Comparison of ENCODE assay signal across 11 mouse cellular contexts in the genomic region with DNA sequence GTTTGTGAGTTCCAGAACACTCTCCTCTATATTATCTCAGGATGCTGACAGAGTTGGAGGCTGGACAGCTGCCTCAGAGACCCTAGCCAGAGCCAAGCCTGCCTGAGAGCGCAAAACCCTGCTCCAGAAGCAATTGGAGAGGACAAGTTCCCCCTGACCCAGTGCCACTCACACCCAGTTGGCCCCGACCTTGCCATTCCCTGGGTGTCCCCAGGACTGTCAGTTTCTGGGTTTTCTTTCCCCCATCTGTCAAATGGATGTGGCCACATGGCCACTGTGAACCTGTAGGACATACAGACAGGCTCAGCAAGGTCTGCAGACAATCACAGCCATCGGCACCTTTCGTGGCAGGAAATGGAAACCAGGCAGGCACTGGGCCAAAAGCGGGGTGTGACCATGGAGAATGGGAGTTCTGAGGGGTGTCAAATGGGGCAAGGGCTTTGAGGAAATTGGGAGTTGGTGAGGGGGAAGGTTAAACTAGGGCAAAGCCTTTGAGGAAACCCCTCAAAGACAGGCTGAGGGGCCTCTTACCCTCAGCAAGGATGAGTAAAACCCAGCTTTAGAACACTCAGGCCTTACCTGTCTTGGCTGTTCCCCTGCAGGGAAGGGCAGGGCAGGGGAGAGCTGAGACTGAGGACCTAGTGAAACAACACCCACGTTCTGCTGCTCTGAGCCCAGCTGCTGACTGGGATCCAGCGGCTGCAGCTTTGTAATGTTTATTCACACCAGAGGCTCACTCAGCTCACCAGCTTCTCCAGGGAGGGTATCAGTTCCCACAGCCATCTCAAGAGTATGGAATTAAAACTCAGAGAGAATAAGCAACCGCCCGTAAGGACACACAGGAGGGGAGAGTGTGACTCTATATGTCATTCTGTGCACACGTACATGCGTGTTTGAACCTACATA. TPM values are rescaled to one million over a fixed set of nuclear protein-coding genes. Genes with fewer than 3 reads are reported as not detected.
DNase-seq lines count a peak whose midpoint lies in the region; ATAC-seq and TF ChIP-seq lines count a peak whose summit lies in the region.
"Had no signal": no experiment of that assay in that cellular context is flagged by ENCODE, and none has a peak within 500 bp of the region (broad histone marks: within the 10 kb centered on the region; RNA-seq: fewer than 3 reads in every experiment).

No protein-coding gene starts in this region.

- 56% methylated on average over 11 of the region's 11 CpGs for WGBS in forebrain, embryonic 10.5 days
- 63% methylated on average over 11 of the region's 11 CpGs for WGBS in forebrain, embryonic 11.5 days
- 55% methylated on average over 11 of the region's 11 CpGs for WGBS in midbrain, embryonic 10.5 days
- WGBS in midbrain, embryonic 11.5 days, result 56% methylated on average over 11 of the region's 11 CpGs
- WGBS in embryonic facial prominence, embryonic 14.5 days, result 42% methylated on average over 11 of the region's 11 CpGs
- WGBS in neural tube, embryonic 15.5 days, result 39% methylated on average over 11 of the region's 11 CpGs
- 50% methylated on average over 11 of the region's 11 CpGs for WGBS in liver, postnatal 0 days (ENCODE audit: insufficient replicate concordance)

- H3K4me3 ChIP-seq in forebrain, embryonic 10.5 days, result no peak overlapping the region
- no peak overlapping the region for H3K4me3 ChIP-seq in forebrain, embryonic 11.5 days (ENCODE audit: low read depth, low read length)
- H3K4me3 ChIP-seq in midbrain, embryonic 10.5 days, result peak overlapping the region; percentile 99
- no peak overlapping the region for H3K4me3 ChIP-seq in midbrain, embryonic 11.5 days (ENCODE audit: low read depth, low read length)
- no peak overlapping the region for H3K4me3 ChIP-seq in embryonic facial prominence, embryonic 14.5 days (ENCODE audit: low read depth, low read length)
- H3K4me3 ChIP-seq in neural tube, embryonic 15.5 days (replicated peaks), result no peak overlapping the region
- no peak overlapping the region for H3K4me3 ChIP-seq in liver, postnatal 0 days (ENCODE audit: low read depth, low read length)
- H3K4me3 ChIP-seq: heart, adult 2 months had no signal

- peaks cover 17% of the 10 kb centered on the region for H3K27me3 ChIP-seq in forebrain, embryonic 10.5 days (ENCODE audit: poor library complexity, severe bottlenecking)
- no peaks in the 10 kb centered on the region; the same call in 1 of the 2 replicates for H3K27me3 ChIP-seq in forebrain, embryonic 11.5 days (ENCODE audit: control insufficient read depth, insufficient read depth, low read length)
- peaks cover 4% of the 10 kb centered on the region; the same call in 1 of the 2 replicates for H3K27me3 ChIP-seq in midbrain, embryonic 10.5 days (ENCODE audit: low read depth, poor library complexity, severe bottlenecking)
- H3K27me3 ChIP-seq in midbrain, embryonic 11.5 days (ENCODE audit: control insufficient read depth, insufficient read depth, low read length), result no peaks in the 10 kb centered on the region
- no peaks in the 10 kb centered on the region for H3K27me3 ChIP-seq in embryonic facial prominence, embryonic 14.5 days (replicated peaks; ENCODE audit: control insufficient read depth, insufficient read depth, low read length)
- H3K27me3 ChIP-seq in neural tube, embryonic 15.5 days (replicated peaks), result no peaks in the 10 kb centered on the region
- H3K27me3 ChIP-seq in liver, postnatal 0 days (ENCODE audit: insufficient read depth, low read length), result peaks cover 30% of the 10 kb centered on the region

- ATAC-seq in forebrain, embryonic 11.5 days (replicated peaks; ENCODE audit: low FRiP score), result no peak
- no peak for ATAC-seq in midbrain, embryonic 11.5 days (ENCODE audit: low FRiP score)
- ATAC-seq in embryonic facial prominence, embryonic 14.5 days (ENCODE audit: low read depth), result peak; percentile 27; the same call in 1 of the 2 replicates
- ATAC-seq in neural tube, embryonic 15.5 days (ENCODE audit: low FRiP score), result no peak
- no peak for ATAC-seq in megakaryocyte, adult 5-6 weeks (ENCODE audit: poor library complexity, severe bottlenecking)
- ATAC-seq in liver, postnatal 0 days, result no peak
- ATAC-seq: CD4-positive, CD25-positive, alpha-beta regulatory T cell, adult 4 months had no signal

- no peaks in the 10 kb centered on the region for H3K9me3 ChIP-seq in forebrain, embryonic 10.5 days
- H3K9me3 ChIP-seq in forebrain, embryonic 11.5 days (ENCODE audit: control insufficient read depth, low read length), result no peaks in the 10 kb centered on the region
- no peaks in the 10 kb centered on the region for H3K9me3 ChIP-seq in midbrain, embryonic 10.5 days (replicated peaks)
- no peaks in the 10 kb centered on the region for H3K9me3 ChIP-seq in midbrain, embryonic 11.5 days (ENCODE audit: control insufficient read depth, low read length)
- no peaks in the 10 kb centered on the region for H3K9me3 ChIP-seq in embryonic facial prominence, embryonic 14.5 days (ENCODE audit: control insufficient read depth, low read length)
- H3K9me3 ChIP-seq in neural tube, embryonic 15.5 days (replicated peaks), result no peaks in the 10 kb centered on the region
- no peaks in the 10 kb centered on the region for H3K9me3 ChIP-seq in liver, postnatal 0 days (ENCODE audit: low read length)

- DNase-seq in forebrain, embryonic 10.5 days (ENCODE audit: extremely low spot score, low spot score), result no peak
- no peak for DNase-seq in forebrain, embryonic 11.5 days (ENCODE audit: low spot score)
- no peak for DNase-seq in midbrain, embryonic 10.5 days (ENCODE audit: low spot score)
- DNase-seq in midbrain, embryonic 11.5 days (ENCODE audit: low spot score, missing footprints), result no peak
- DNase-seq in embryonic facial prominence, embryonic 14.5 days (ENCODE audit: low spot score), result peak; percentile 41
- no peak for DNase-seq in liver, postnatal 0 days
- DNase-seq: heart, adult 2 months; heart, postnatal 4 days had no signal

- H3K9ac ChIP-seq in forebrain, embryonic 11.5 days (ENCODE audit: low read length), result no peak overlapping the region
- H3K9ac ChIP-seq in midbrain, embryonic 11.5 days (ENCODE audit: low read length), result no peak overlapping the region
- no peak overlapping the region for H3K9ac ChIP-seq in embryonic facial prominence, embryonic 14.5 days (ENCODE audit: low read depth, low read length)
- no peak overlapping the region for H3K9ac ChIP-seq in neural tube, embryonic 15.5 days (replicated peaks)
- H3K9ac ChIP-seq in liver, postnatal 0 days (replicated peaks), result no peak overlapping the region

- H3K36me3 ChIP-seq in forebrain, embryonic 10.5 days (replicated peaks), result peaks cover 48% of the 10 kb centered on the region
- H3K36me3 ChIP-seq in forebrain, embryonic 11.5 days (ENCODE audit: control insufficient read depth, insufficient read depth, low read length), result no peaks in the 10 kb centered on the region
- peaks cover 62% of the 10 kb centered on the region for H3K36me3 ChIP-seq in midbrain, embryonic 10.5 days
- no peaks in the 10 kb centered on the region; the same call in 1 of the 2 replicates for H3K36me3 ChIP-seq in midbrain, embryonic 11.5 days (ENCODE audit: control insufficient read depth, insufficient read depth, low read length)
- H3K36me3 ChIP-seq in embryonic facial prominence, embryonic 14.5 days (ENCODE audit: control insufficient read depth, insufficient read depth, low read length), result peaks cover 7% of the 10 kb centered on the region; the same call in 1 of the 2 replicates
- H3K36me3 ChIP-seq in neural tube, embryonic 15.5 days, result no peaks in the 10 kb centered on the region
- H3K36me3 ChIP-seq in liver, postnatal 0 days (replicated peaks; ENCODE audit: insufficient read depth, low read length), result no peaks in the 10 kb centered on the region

- H3K27ac ChIP-seq in forebrain, embryonic 10.5 days, result peak overlapping the region; percentile 54
- H3K27ac ChIP-seq in forebrain, embryonic 11.5 days (ENCODE audit: low read depth, low read length), result no peak overlapping the region
- H3K27ac ChIP-seq in midbrain, embryonic 10.5 days (replicated peaks), result peak overlapping the region; percentile 74
- no peak overlapping the region for H3K27ac ChIP-seq in midbrain, embryonic 11.5 days (ENCODE audit: low read depth, low read length)
- H3K27ac ChIP-seq in embryonic facial prominence, embryonic 14.5 days (replicated peaks; ENCODE audit: low read depth, low read length), result no peak overlapping the region
- H3K27ac ChIP-seq in neural tube, embryonic 15.5 days (replicated peaks), result peak overlapping the region; percentile 23; the same call in 1 of the 2 replicates
- no peak overlapping the region for H3K27ac ChIP-seq in liver, postnatal 0 days (ENCODE audit: low read depth)
- H3K27ac ChIP-seq: heart, adult 2 months had no signal

- H3K4me2 ChIP-seq in forebrain, embryonic 11.5 days (ENCODE audit: low read depth, low read length, severe bottlenecking), result no peak overlapping the region
- H3K4me2 ChIP-seq in midbrain, embryonic 11.5 days, result no peak overlapping the region
- no peak overlapping the region for H3K4me2 ChIP-seq in embryonic facial prominence, embryonic 14.5 days (ENCODE audit: low read depth, low read length)
- no peak overlapping the region for H3K4me2 ChIP-seq in neural tube, embryonic 15.5 days
- H3K4me2 ChIP-seq in liver, postnatal 0 days (ENCODE audit: low read depth, low read length), result no peak overlapping the region

- H3K4me1 ChIP-seq in forebrain, embryonic 10.5 days, result peaks cover 97% of the 10 kb centered on the region
- H3K4me1 ChIP-seq in forebrain, embryonic 11.5 days (replicated peaks; ENCODE audit: control insufficient read depth, insufficient read depth, low read length), result peaks cover 34% of the 10 kb centered on the region
- H3K4me1 ChIP-seq in midbrain, embryonic 10.5 days, result peaks cover 97% of the 10 kb centered on the region
- H3K4me1 ChIP-seq in midbrain, embryonic 11.5 days (ENCODE audit: control insufficient read depth, insufficient read depth, low read length), result peaks cover 66% of the 10 kb centered on the region
- H3K4me1 ChIP-seq in embryonic facial prominence, embryonic 14.5 days (ENCODE audit: control insufficient read depth, insufficient read depth, low read length), result peaks cover 39% of the 10 kb centered on the region
- H3K4me1 ChIP-seq in neural tube, embryonic 15.5 days, result peaks cover 80% of the 10 kb centered on the region
- no peaks in the 10 kb centered on the region for H3K4me1 ChIP-seq in liver, postnatal 0 days (ENCODE audit: insufficient read depth)

- TF ChIP-seq CTCF in liver, postnatal 0 days (IDR thresholded peaks at IDR 0.05; ENCODE audit: low read depth), result no peak

- TF ChIP-seq EP300 in liver, postnatal 0 days (IDR thresholded peaks at IDR 0.05; ENCODE audit: low read depth), result no peak

RNA-seq across cellular contexts. Expression of a gene that starts 6.9 kb away (rescaled TPM):
- polyA plus RNA-seq in forebrain, embryonic 10.5 days (2016; fragmentation: Nextera tagmentation; extraction: Ambion mirVana), result 9.5 and 9.7 TPM in 2 replicates
- 35.8 and 36.9 TPM in 2 replicates for polyA plus RNA-seq in forebrain, embryonic 11.5 days (2014; fragmentation: Nextera tagmentation; extraction: Ambion mirVana)
- polyA plus RNA-seq in midbrain, embryonic 10.5 days (2016; fragmentation: Nextera tagmentation; extraction: Ambion mirVana), result 15.6 and 20.9 TPM in 2 replicates
- 28.8 and 33.7 TPM in 2 replicates for polyA plus RNA-seq in midbrain, embryonic 11.5 days (2014; fragmentation: Nextera tagmentation; extraction: Ambion mirVana)
- 14.8 and 14.9 TPM in 2 replicates for polyA plus RNA-seq in embryonic facial prominence, embryonic 14.5 days (2014; fragmentation: Nextera tagmentation; extraction: Ambion mirVana)
- polyA plus RNA-seq in neural tube, embryonic 15.5 days (2015; fragmentation: Nextera tagmentation; extraction: Ambion mirVana), result 13.7 and 21.3 TPM in 2 replicates
- total RNA-seq in megakaryocyte, adult 5-6 weeks (2015), result 1.1 and 1.4 TPM in 2 replicates
- total RNA-seq in megakaryocyte, adult 5-6 weeks (2017), result 0.77 and 1.2 TPM in 2 replicates
- polyA plus RNA-seq in liver, postnatal 0 days (2015; fragmentation: Nextera tagmentation; extraction: Ambion mirVana), result 0.08 and 0.12 TPM in 2 replicates
- polyA plus RNA-seq: CD4-positive, CD25-positive, alpha-beta regulatory T cell, adult 4 months had no signal

RNA-seq across cellular contexts. Expression of a gene that starts 57.1 kb away (rescaled TPM):
- polyA plus RNA-seq in forebrain, embryonic 10.5 days (2016; fragmentation: Nextera tagmentation; extraction: Ambion mirVana), result 15.1 and 15.5 TPM in 2 replicates
- 19.7 and 21.1 TPM in 2 replicates for polyA plus RNA-seq in forebrain, embryonic 11.5 days (2014; fragmentation: Nextera tagmentation; extraction: Ambion mirVana)
- 20.6 and 32.4 TPM in 2 replicates for polyA plus RNA-seq in midbrain, embryonic 10.5 days (2016; fragmentation: Nextera tagmentation; extraction: Ambion mirVana)
- polyA plus RNA-seq in midbrain, embryonic 11.5 days (2014; fragmentation: Nextera tagmentation; extraction: Ambion mirVana), result 31.5 and 34.7 TPM in 2 replicates
- 85.2 and 99.6 TPM in 2 replicates for polyA plus RNA-seq in embryonic facial prominence, embryonic 14.5 days (2014; fragmentation: Nextera tagmentation; extraction: Ambion mirVana)
- 62.0 and 62.4 TPM in 2 replicates for polyA plus RNA-seq in neural tube, embryonic 15.5 days (2015; fragmentation: Nextera tagmentation; extraction: Ambion mirVana)
- 2.2 and 3.3 TPM in 2 replicates for total RNA-seq in megakaryocyte, adult 5-6 weeks (2015)
- total RNA-seq in megakaryocyte, adult 5-6 weeks (2017), result 1.9 and 2.2 TPM in 2 replicates
- 196 and 200 TPM in 2 replicates for polyA plus RNA-seq in liver, postnatal 0 days (2015; fragmentation: Nextera tagmentation; extraction: Ambion mirVana)

Comparison
In these comparisons a context has a peak if more than half of its experiments do, and no peak if none do; other contexts are left out.
1. H3K27ac ChIP-seq: peak in forebrain, embryonic 10.5 days (single experiment), midbrain, embryonic 10.5 days (single experiment) and neural tube, embryonic 15.5 days (single experiment); none in forebrain, embryonic 11.5 days (single experiment), midbrain, embryonic 11.5 days (single experiment), embryonic facial prominence, embryonic 14.5 days (single experiment) and liver, postnatal 0 days (single experiment).